Mouse (Mus musculus): ENCODE measurements at regions not wholly inside any gene's neighbourhood (a gene's known extent, or its start where the extent isn't known, plus 50 kb on each side); places are given as distances from the start of the nearest gene placed in this dataset.

DNA sequence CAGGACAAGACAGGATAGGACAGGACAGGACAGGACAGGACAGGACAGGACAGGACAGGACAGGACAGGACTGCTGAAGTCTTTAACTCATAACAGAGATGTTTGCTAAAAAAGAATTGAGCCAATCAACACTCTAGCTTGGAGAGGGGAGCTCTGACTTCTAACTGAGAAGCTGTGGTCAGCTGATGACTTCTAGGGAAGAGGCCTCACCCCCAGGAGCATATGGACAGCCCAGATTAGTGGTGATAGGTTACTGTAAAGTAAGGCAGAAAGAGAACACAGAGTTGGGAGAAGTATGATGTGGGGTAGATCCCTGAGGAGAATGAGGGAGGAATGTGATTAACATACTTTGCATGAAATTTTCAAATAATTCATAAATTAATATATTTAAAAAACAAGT lies 254.3 kb upstream of the Veph1 start:
- no peak for ATAC-seq (ENCODE audit: low FRiP score, low read depth)
- no peaks in the 10 kb centered on the region for H3K36me3 ChIP-seq
- H3K9me3 ChIP-seq, result no peaks in the 10 kb centered on the region
- H3K9ac ChIP-seq (replicated peaks), result no peak overlapping the region
- H3K4me2 ChIP-seq (replicated peaks), result no peak overlapping the region
- H3K4me3 ChIP-seq, result no peak overlapping the region
- H3K27ac ChIP-seq (replicated peaks), result no peak overlapping the region
- no peaks in the 10 kb centered on the region for H3K27me3 ChIP-seq
- no peaks in the 10 kb centered on the region for H3K4me1 ChIP-seq

DNA sequence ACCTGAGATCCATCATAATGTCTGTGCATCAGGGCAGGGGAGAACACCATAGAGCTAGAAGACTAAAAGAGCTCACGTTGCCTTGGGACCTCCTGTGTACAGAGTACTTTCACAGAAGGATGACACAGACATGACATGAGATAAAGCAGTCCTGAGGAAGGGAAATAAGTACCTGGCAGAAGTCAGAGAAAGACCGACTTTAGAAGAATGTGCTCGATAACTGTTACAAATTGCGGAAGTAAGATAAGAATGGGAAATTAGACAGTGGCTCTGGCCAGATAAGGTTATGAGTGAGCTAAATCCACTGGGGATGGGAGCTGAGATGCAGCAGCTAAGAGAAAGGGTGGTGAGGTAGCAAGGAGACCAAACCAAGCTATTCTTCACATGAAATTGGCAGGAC lies 249.9 kb upstream of the Veph1 start:
- no peaks in the 10 kb centered on the region for H3K4me1 ChIP-seq
- 87% methylated on average over 4 of the region's 4 CpGs for WGBS
- no peak overlapping the region for H3K9ac ChIP-seq (replicated peaks)
- no peak overlapping the region for H3K27ac ChIP-seq (replicated peaks)
- ATAC-seq (ENCODE audit: low FRiP score, low read depth), result no peak
- H3K4me3 ChIP-seq, result no peak overlapping the region
- peaks cover 5% of the 10 kb centered on the region; the same call in 1 of the 2 replicates for H3K9me3 ChIP-seq
- no peak overlapping the region for H3K4me2 ChIP-seq (replicated peaks)
- H3K27me3 ChIP-seq, result peaks cover 5% of the 10 kb centered on the region; the same call in 1 of the 2 replicates
- no peaks in the 10 kb centered on the region for H3K36me3 ChIP-seq

DNA sequence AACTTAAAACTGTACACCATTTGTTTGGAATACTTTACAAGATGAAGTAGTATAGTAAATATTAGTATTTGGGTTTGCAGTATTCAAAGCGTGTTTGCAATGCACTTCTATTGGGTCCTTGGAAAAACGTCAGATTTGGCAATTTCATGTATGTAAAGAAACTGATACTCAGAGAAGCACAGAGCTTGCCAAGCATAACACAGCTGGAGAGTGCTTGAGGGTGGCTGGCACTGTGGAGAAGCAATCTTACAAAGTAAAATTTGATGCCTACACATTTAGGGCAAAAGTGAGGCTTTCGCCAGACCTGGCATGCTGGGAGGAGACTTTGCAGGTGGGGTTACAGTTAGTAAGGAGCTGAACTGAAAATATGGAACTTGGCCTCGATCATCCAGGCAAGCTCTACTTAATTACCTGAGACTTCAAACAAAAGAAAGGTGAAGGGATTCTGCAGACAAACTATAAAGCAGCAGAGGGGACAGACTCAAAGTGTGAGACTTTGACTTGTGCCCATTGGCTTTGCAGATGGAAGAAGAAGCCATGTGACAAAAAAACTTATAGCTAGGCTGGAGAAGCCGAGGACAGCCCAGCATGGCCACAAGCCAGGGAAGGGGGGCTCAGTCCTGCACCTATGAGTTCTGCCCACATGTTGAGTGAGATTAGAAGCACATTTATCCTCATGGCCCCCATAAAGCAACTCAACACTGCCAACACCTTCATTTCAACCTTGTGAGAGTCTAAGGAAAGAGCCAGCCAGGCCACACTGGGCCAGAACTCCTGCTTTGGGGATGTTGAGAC lies 247.7 kb upstream of the Veph1 start:
- WGBS, result 82% methylated on average over 5 of the region's 5 CpGs
- H3K4me2 ChIP-seq (replicated peaks), result no peak overlapping the region
- H3K27ac ChIP-seq (replicated peaks), result no peak overlapping the region
- no peaks in the 10 kb centered on the region for H3K36me3 ChIP-seq
- peaks cover 5% of the 10 kb centered on the region; the same call in 1 of the 2 replicates for H3K9me3 ChIP-seq
- no peaks in the 10 kb centered on the region for H3K4me1 ChIP-seq
- H3K4me3 ChIP-seq, result no peak overlapping the region
- no peak for ATAC-seq (ENCODE audit: low FRiP score, low read depth)
- peaks cover 5% of the 10 kb centered on the region; the same call in 1 of the 2 replicates for H3K27me3 ChIP-seq
- no peak overlapping the region for H3K9ac ChIP-seq (replicated peaks)

DNA sequence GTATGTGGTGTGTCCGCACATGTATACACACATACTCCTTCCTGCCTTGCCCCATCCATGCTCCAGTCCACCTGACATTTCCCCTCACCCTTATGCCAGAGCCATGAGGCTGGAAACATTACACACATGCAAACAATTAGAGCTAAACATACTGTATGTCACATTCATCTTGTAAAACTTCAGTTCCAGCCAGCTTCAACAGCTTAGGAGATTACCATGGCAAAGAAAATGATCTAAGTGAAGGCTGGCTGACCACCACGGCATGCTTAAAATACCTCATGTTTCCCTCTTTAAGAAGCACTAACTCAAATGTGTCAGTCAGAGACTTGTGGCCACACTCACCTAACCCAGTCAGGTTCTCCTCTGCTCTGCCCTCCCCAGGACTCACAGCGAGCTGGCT lies 246.2 kb upstream of the Veph1 start:
- Histone ChIP-seq H3K9ac (replicated peaks) (no peak overlapping the region), H3K4me3 (no peak overlapping the region), H3K27ac (replicated peaks) (no peak overlapping the region), H3K4me2 (replicated peaks) (no peak overlapping the region), H3K4me1 (peaks cover 8% of the 10 kb centered on the region), H3K27me3 (peaks cover 5% of the 10 kb centered on the region; the same call in 1 of the 2 replicates), H3K36me3 (no peaks in the 10 kb centered on the region), H3K9me3 (peaks cover 5% of the 10 kb centered on the region; the same call in 1 of the 2 replicates)
- no peak for ATAC-seq (ENCODE audit: low FRiP score, low read depth)
- 90% methylated on average over 3 of the region's 3 CpGs for WGBS

DNA sequence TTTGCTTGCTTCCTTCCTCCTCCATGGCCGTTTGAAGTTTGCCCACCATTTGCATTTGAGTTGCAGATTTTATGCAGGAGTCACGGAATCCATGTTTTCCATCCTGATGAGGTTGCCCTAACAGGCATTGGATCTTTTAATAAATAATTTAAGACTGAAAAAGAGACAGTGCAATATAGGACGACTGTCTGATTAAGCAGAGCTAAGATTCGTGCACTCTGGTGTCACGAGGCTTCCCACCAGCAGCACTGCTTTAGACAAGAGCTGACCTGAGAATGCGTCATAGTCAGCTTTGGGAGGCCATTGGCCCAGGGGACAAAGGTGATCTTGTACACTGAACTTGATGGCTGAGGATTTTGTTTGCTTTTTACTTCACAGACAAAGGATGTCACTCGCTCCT lies 241.3 kb upstream of the Veph1 start:
- no peak overlapping the region for H3K9ac ChIP-seq (replicated peaks)
- 40% methylated on average over 7 of the region's 7 CpGs for WGBS
- ATAC-seq (ENCODE audit: low FRiP score, low read depth), result peak; percentile 64
- H3K27ac ChIP-seq (replicated peaks), result peak overlapping the region; percentile 72
- peaks cover 29% of the 10 kb centered on the region for H3K4me1 ChIP-seq
- H3K9me3 ChIP-seq, result peaks cover 5% of the 10 kb centered on the region; the same call in 1 of the 2 replicates
- H3K36me3 ChIP-seq, result no peaks in the 10 kb centered on the region
- peak overlapping the region; percentile 19; the same call in 1 of the 2 replicates for H3K4me2 ChIP-seq (replicated peaks)
- H3K4me3 ChIP-seq, result no peak overlapping the region
- peaks cover 4% of the 10 kb centered on the region; the same call in 1 of the 2 replicates for H3K27me3 ChIP-seq

DNA sequence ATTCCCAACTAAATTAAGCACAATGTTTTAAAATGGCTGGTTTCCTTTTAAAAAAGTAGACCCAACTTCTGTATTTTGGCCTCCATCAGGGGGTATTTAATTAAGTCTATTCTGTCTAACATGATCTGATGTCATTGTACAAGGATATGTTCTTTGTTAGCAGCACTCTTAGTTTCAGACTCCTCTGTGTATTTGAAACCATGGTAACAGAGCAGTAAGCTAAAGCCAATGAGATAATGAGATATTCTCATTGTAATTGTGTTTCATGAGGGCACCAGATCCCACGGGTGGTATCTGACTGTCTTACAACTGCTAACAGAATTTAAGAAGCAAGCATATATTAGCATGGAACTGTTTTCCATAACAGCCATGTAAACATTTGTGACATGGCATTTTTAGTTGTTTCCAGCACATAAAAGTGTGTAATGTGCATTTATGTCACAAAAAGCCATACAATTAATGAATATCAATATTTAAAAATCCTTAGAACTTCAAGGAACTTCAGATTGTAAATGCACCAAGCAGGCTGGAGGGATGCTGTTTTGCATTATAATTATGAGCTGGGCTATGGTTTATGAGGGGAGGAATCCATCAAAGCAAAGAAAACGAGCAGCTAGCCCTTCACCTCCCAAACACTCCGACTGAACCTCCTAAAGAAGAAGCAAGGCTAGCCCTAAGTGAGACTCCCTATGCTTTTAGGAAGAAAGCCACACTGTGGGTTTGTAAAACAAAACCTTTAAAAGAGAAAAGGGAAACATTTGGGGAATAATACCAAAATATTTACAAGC lies 240.7 kb upstream of the Veph1 start:
- ATAC-seq (ENCODE audit: low FRiP score, low read depth), result peak; percentile 83

DNA sequence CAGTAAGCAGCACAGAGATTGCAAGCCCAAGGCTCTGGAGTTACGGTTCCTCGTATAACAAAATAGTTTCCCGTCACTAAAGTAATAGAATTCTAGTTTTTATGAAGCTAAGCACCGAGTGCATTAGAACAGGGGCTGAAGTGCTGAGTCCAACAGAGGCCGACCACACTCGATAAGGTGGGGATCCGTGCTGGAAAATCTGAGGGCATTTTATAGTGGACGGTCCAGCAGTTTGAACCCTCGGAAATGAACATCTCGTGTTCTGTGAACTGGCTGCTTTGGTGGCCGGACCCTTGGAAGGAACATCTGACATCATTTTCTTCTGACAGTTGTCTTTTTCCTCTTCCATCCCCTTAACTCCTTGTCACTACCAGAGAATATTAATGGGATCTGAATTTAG lies 240.0 kb upstream of the Veph1 start:
- 0 out of 2 replicates have a peak, but pooled peaks have one; percentile 17 for ATAC-seq (ENCODE audit: low FRiP score, low read depth)
- Histone ChIP-seq H3K4me3 (no peak overlapping the region), H3K4me2 (replicated peaks) (no peak overlapping the region), H3K27me3 (no peaks in the 10 kb centered on the region), H3K9ac (replicated peaks) (no peak overlapping the region), H3K4me1 (peaks cover 29% of the 10 kb centered on the region), H3K36me3 (no peaks in the 10 kb centered on the region), H3K9me3 (peaks cover under 1% of the 10 kb centered on the region; the same call in 1 of the 2 replicates), H3K27ac (replicated peaks) (peak overlapping the region; percentile 72)
- 61% methylated on average over 11 of the region's 11 CpGs for WGBS

More for the DNA sequence above, 240.7 kb upstream of the Veph1 start:
- H3K4me3 ChIP-seq, result no peak overlapping the region
- H3K27ac ChIP-seq (replicated peaks), result peak overlapping the region; percentile 72
- H3K36me3 ChIP-seq, result no peaks in the 10 kb centered on the region
- H3K27me3 ChIP-seq, result no peaks in the 10 kb centered on the region
- no peak overlapping the region for H3K9ac ChIP-seq (replicated peaks)
- H3K9me3 ChIP-seq, result peaks cover 5% of the 10 kb centered on the region; the same call in 1 of the 2 replicates
- 14% methylated on average over 3 of the region's 3 CpGs for WGBS
- peak overlapping the region; percentile 19 for H3K4me2 ChIP-seq (replicated peaks)
- H3K4me1 ChIP-seq, result peaks cover 29% of the 10 kb centered on the region

DNA sequence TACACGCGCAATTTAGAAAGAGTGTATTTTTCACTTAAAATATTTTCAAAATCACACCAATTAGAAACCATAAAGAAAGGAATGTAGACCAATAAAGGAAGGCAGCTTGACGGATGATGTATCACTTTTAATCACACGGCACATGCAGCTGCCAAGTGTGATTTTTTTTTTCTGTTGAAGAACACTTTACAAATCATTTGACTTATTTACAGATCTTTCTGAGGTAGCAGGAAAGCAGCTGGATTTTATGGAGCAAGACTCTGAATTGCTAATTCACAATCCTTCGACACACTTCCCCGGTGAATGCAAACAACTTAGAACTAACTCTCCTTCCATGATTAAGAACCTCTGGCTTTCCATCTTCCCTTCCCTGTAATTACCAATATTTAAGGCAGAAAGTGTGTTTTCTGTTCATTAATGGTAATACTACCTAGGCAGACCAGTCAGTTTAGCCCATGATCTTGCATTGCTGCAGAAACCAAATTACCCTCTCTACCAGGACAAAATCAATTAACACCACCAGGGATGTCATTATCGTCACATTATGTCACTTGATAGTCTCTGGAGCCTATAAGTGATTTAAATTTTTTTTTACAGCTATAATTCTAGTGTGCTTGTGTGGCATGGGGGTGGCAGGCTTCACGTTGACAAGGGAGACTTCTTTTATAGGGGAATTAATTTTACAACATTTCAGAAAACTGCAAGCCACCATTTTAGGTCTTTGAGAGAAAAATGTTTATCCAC lies 239.3 kb upstream of the Veph1 start:
- peaks cover 29% of the 10 kb centered on the region for H3K4me1 ChIP-seq
- H3K9me3 ChIP-seq, result no peaks in the 10 kb centered on the region
- 69% methylated on average over 8 of the region's 8 CpGs for WGBS
- no peak overlapping the region for H3K9ac ChIP-seq (replicated peaks)
- H3K27me3 ChIP-seq, result no peaks in the 10 kb centered on the region
- ATAC-seq (ENCODE audit: low FRiP score, low read depth), result no peak
- H3K4me2 ChIP-seq (replicated peaks), result no peak overlapping the region
- peak overlapping the region; percentile 72 for H3K27ac ChIP-seq (replicated peaks)
- H3K4me3 ChIP-seq, result no peak overlapping the region
- no peaks in the 10 kb centered on the region for H3K36me3 ChIP-seq

DNA sequence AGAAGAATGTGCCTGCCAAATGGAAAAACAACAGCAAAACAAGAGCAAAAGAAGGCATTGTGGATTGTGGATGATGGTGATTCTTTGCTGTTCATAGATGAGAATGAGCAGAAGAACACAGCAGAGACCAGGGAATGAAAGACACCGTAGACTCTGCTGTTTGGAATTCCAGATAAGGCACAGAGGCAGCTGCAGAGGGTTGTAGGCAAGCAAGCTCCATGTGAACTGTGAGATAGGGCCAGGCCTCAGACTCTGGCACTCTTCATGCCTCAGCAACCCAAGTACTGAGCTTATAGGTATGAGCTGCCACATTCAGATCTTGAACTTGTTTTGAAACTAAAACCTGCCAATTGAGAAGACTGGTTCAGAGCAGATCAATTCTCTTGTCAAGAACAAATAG lies 223.3 kb upstream of the Veph1 start:
- no peak for ATAC-seq (ENCODE audit: low FRiP score, low read depth)
- H3K27ac ChIP-seq (replicated peaks), result no peak overlapping the region
- no peak overlapping the region for H3K4me3 ChIP-seq
- WGBS, result 91% methylated on average over 1 of the region's 1 CpGs
- H3K27me3 ChIP-seq, result no peaks in the 10 kb centered on the region; the same call in 1 of the 2 replicates
- no peak overlapping the region for H3K9ac ChIP-seq (replicated peaks)
- H3K36me3 ChIP-seq, result no peaks in the 10 kb centered on the region
- H3K9me3 ChIP-seq, result 0 out of 2 replicates have a peak, but pooled peaks cover 5% of the 10 kb centered on the region
- no peak overlapping the region for H3K4me2 ChIP-seq (replicated peaks)
- no peaks in the 10 kb centered on the region for H3K4me1 ChIP-seq

DNA sequence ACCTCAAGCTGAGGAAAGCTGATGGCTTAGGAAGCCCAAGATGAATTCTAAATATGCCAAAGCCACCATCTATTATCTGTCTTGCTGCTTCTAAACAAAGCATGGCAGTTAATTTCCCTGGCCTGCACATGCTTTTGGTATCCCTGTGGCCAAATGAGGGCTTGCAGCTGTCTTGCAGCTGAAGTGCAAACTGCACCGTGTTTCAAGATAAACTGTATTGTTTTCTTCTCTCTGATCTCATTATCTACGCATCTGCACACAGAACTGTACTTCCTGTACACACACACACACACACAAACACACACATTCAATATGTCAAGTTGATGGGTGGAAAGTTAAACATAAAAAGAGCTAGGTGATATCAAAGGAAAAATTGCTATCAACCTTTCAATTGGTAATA lies 221.7 kb upstream of the Veph1 start:
- Histone ChIP-seq H3K9me3 (0 out of 2 replicates have a peak, but pooled peaks cover 5% of the 10 kb centered on the region), H3K4me2 (replicated peaks) (no peak overlapping the region), H3K27ac (replicated peaks) (no peak overlapping the region), H3K4me1 (no peaks in the 10 kb centered on the region), H3K27me3 (no peaks in the 10 kb centered on the region; the same call in 1 of the 2 replicates), H3K4me3 (no peak overlapping the region), H3K36me3 (no peaks in the 10 kb centered on the region), H3K9ac (replicated peaks) (no peak overlapping the region)
- WGBS, result 57% methylated on average over 2 of the region's 2 CpGs
- ATAC-seq (ENCODE audit: low FRiP score, low read depth), result no peak

DNA sequence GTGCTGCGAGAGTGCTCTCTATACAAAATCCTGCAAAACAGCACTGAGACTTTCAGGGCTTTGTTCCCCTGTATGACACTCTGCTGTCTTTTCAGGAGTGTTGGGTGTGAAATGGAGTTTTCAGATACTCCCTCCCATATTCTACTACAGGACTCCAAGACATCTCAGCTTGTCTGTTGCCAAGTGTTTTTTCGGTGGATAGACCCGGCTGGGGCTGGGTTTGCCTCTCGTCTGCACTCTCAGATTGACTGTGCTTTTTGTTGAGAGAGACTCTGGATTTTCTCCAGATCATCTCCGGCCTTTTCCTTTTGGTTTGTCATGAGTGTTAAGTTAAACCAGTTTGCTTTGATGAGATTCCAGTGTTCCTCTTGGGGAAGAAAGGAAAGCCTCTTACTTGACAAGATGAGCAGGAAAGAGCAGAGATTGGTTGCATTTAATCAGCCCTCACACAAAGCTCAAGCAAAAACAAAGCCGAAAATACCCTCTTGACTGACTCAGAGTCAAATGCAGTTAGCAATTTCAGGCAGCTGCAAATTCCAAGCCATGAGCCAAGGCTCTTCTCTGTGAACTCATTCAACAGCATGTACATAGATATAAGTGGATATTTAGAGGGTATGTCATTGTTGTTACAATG lies 219.3 kb upstream of the Veph1 start:
- Histone ChIP-seq H3K36me3 (no peaks in the 10 kb centered on the region), H3K9me3 (0 out of 2 replicates have a peak, but pooled peaks cover 5% of the 10 kb centered on the region), H3K4me2 (replicated peaks) (no peak overlapping the region), H3K27me3 (no peaks in the 10 kb centered on the region), H3K9ac (replicated peaks) (no peak overlapping the region), H3K4me3 (no peak overlapping the region), H3K4me1 (no peaks in the 10 kb centered on the region), H3K27ac (replicated peaks) (no peak overlapping the region)
- ATAC-seq (ENCODE audit: low FRiP score, low read depth), result no peak
- WGBS, result 62% methylated on average over 6 of the region's 6 CpGs
